Mouse (Mus musculus): Measurements from ENCODE around the gene Rheb.

DNA sequence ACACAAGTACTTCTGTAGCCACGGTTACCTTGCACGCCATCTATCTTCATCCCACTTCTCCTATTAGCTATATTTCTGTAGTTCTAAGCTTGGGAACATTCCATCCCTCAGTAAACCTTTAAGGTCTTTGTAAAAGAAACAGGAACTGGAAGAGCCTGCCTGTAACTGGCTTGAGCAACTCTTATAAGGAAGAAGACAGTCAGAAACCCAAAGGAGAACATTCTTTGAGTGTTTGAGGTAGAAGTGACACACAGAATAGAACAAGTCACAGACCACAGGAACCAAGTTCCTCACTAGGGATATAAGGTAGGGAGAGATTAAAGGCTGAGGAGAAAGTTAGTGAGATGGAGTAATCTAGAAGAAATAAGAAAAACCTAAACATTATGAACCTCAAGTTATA is 15.3 kb downstream of the Rheb start:
- TF ChIP-seq POLR2A (IDR thresholded peaks at IDR 0.05; ENCODE audit: control insufficient read depth, low read depth, low read length) = no peak
- no peak for TF ChIP-seq CTCF (IDR thresholded peaks at IDR 0.05; ENCODE audit: control insufficient read depth, insufficient read depth, insufficient replicate concordance, low read depth, low read length)
